Mouse (Mus musculus) G1E (cell line): ENCODE data around the gene Gm4969.

Experiments used
- CTCF ChIP-seq: IDR thresholded peaks from 2 replicates; pipeline ENCODE4 v1.5.1; 2012; ENCODE audit warnings: low read depth, low read length, inconsistent platforms, mixed read lengths
- GATA1 ChIP-seq: IDR thresholded peaks from 2 replicates; pipeline ENCODE4 v1.6.1; 2012; ENCODE audit warnings: borderline replicate concordance, low read length, inconsistent platforms, mixed read lengths
- GATA2 ChIP-seq: IDR thresholded peaks from 2 replicates; pipeline ENCODE4 v1.6.1; 2012; ENCODE audit warnings: low read depth, low read length, inconsistent platforms, borderline replicate concordance
- POLR2AphosphoS5 ChIP-seq: IDR thresholded peaks from 2 replicates; pipeline ENCODE4 v1.6.1; 2012; ENCODE audit warnings: low read depth, low read length, inconsistent platforms; ENCODE audit not compliant: insufficient replicate concordance
- TAL1 ChIP-seq: conservative IDR thresholded peaks from 2 replicates; pipeline ENCODE4 v1.6.1; 2012; ENCODE audit warnings: low read depth, low read length, inconsistent platforms, mixed read lengths

DNA sequence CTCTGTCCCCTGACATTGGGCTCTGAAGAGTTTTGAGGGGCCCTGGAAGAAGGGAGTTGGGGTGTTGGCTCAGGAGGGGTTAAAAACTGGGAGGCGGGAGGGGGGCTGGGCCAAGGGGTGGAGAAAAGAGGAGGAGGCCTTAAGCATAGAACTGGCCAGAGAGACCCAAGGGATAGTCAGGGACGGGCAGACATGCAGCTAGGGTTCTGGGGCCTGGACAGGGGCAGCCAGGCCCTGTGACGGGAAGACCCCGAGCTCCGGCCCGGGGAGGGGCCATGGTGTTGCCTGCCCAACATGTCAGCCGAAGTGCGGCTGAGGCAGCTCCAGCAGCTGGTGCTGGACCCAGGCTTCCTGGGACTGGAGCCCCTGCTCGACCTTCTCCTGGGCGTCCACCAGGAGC, 34.5 kb downstream of the Gm4969 start, which contains the start of gene Dmpk:
- TF ChIP-seq CTCF (no peak), GATA1 (no peak), TAL1 (no peak), POLR2AphosphoS5 (no peak), GATA2 (no peak)
